Mouse (Mus musculus) CH12.LX (cell line): ENCODE measurements around the gene Tmem176b.
"Not testable (repeated sequence)": the region's sequence is repeated elsewhere in the genome, so short reads cannot be mapped to it uniquely, and the experiment has no call there.

ENCODE experiments used
- BHLHE40 ChIP-seq: IDR thresholded peaks from 2 replicates; pipeline ENCODE4 v1.6.1; 2011; ENCODE audit warnings: mild to moderate bottlenecking, low read depth, low read length, improper control_type of control experiment
- CHD2 ChIP-seq: IDR thresholded peaks from 2 replicates; pipeline ENCODE4 v1.6.1; 2011; ENCODE audit warnings: low read length, improper control_type of control experiment
- CTCF ChIP-seq, 2 experiments: IDR thresholded peaks in 1 of 2; conservative IDR thresholded peaks in 1 of 2; 2 replicates each; pipeline ENCODE4 v1.5.1; 2011 to 2012; ENCODE audit warnings: low read depth in 2 of 2, low read length in 2 of 2, improper control_type of control experiment in 1 of 2, inconsistent platforms in 1 of 2, mild to moderate bottlenecking in 1 of 2, moderate library complexity in 1 of 2
- EP300 ChIP-seq: IDR thresholded peaks from 2 replicates; pipeline ENCODE4 v1.6.1; 2011; ENCODE audit warnings: low read length, improper control_type of control experiment
- HCFC1 ChIP-seq: IDR thresholded peaks from 2 replicates; pipeline ENCODE4 v1.6.1; 2012; ENCODE audit warnings: low read depth, mild to moderate bottlenecking, inconsistent platforms, low read length, improper control_type of control experiment
- MAFK ChIP-seq: IDR thresholded peaks from 2 replicates; pipeline ENCODE4 v1.6.1; 2011; ENCODE audit warnings: low read length, improper control_type of control experiment; ENCODE audit not compliant: insufficient replicate concordance
- MAX ChIP-seq: IDR thresholded peaks from 2 replicates; pipeline ENCODE4 v1.6.1; 2011; ENCODE audit warnings: low read length, improper control_type of control experiment
- NELFE ChIP-seq: IDR thresholded peaks from 2 replicates; pipeline ENCODE4 v1.6.1; 2011; ENCODE audit warnings: low read depth, low read length, improper control_type of control experiment
- NRF1 ChIP-seq: IDR thresholded peaks from 2 replicates; pipeline ENCODE4 v1.6.1; 2014; ENCODE audit warnings: low read depth, mild to moderate bottlenecking, inconsistent platforms, low read length, improper control_type of control experiment, moderate library complexity
- POLR2A ChIP-seq: IDR thresholded peaks from 2 replicates; pipeline ENCODE4 v1.6.1; 2011; ENCODE audit warnings: low read depth, mild to moderate bottlenecking, improper control_type of control experiment, low read length
- RAD21 ChIP-seq: IDR thresholded peaks from 2 replicates; pipeline ENCODE4 v1.6.1; 2011; ENCODE audit warnings: low read depth, mild to moderate bottlenecking, low read length, improper control_type of control experiment, moderate library complexity
- ZKSCAN1 ChIP-seq: IDR thresholded peaks from 2 replicates; pipeline ENCODE4 v1.6.1; 2012; ENCODE audit warnings: low read depth, inconsistent platforms, low read length, improper control_type of control experiment, borderline replicate concordance
- ZMIZ1 ChIP-seq: IDR thresholded peaks from 2 replicates; pipeline ENCODE4 v1.6.1; 2012; ENCODE audit warnings: low read depth, mild to moderate bottlenecking, inconsistent platforms, low read length, improper control_type of control experiment

DNA sequence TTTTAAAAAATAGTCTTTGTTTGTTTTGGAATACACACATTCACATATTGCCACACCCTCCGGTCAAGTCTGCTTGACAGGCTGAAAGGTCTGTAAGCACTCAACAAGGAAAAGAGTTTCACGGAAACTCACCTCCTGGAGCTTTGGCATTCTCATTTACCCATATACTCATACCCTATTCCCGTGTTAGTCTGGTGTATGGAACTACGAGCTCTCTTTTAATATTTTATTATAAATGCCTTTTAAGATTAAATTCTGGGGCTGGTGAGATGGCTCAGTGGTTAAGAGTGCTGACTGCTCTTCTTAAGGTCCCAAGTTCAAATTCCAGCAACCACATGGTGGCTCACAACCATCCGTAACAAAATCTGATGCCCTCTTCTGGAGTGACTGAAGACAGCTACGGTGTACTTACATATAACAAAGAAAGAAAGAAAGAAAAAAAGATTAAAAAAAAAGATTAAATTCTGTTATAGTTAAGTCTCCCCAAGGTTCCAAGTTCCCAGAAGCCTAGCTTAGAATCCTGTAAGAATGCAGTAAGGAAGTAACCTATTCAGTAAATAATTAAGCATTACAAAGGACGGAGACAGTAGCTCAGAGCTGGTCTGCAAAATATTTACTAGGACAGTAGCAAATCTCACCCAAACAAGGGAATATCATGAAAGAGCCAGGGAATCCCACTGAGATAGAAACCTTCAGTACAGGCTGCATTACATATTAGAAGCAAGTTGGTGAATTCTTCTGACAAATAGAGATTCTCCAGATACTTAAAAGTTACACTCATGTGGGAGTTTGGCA, 19.1 kb downstream of the Tmem176b start:
- TF ChIP-seq POLR2A; CTCF (conservative IDR thresholded peaks at IDR 0.05 in 1 of 2, IDR thresholded peaks at IDR 0.05 in 1 of 2; ENCODE audit: low read depth in 2 of 2, low read length in 2 of 2); MAFK; MAX; RAD21; NRF1; EP300; ZMIZ1; CHD2; HCFC1; ZKSCAN1; NELFE; BHLHE40: not testable (repeated sequence)
